Mouse (Mus musculus) spleen, adult 12 weeks (tissue): ENCODE measurements around the gene Lin9.

Source experiments
- DNase-seq: peaks from one replicate; pipeline ENCODE4 v3.0.0; 2022; ENCODE audit warnings: low spot score

The Lin9 gene

GRCm38 (mm10) chr1:180707368-180707767 lies 66.4 kb downstream of the Lin9 start:
- no peak for DNase-seq

GRCm38 (mm10) chr1:180707813-180708212 lies 66.9 kb downstream of the Lin9 start:
- DNase-seq, result no peak

GRCm38 (mm10) chr1:180708935-180709776 lies 68.2 kb downstream of the Lin9 start:
- DNase-seq, result no peak

GRCm38 (mm10) chr1:180718756-180719155 lies 77.8 kb downstream of the Lin9 start:
- no peak for DNase-seq

GRCm38 (mm10) chr1:180719483-180719882 lies 78.5 kb downstream of the Lin9 start:
- no peak for DNase-seq

- peak; percentile 70 for DNase-seq
Observed at GRCm38 (mm10) chr1:180719951-180720689, 79.2 kb downstream of the Lin9 start.

GRCm38 (mm10) chr1:180722608-180723007 lies 81.7 kb downstream of the Lin9 start:
- no peak for DNase-seq

- no peak for DNase-seq
Observed at GRCm38 (mm10) chr1:180723701-180724238, 82.8 kb downstream of the Lin9 start.

- DNase-seq, result peak; percentile 86
Observed at GRCm38 (mm10) chr1:180725704-180726179, 84.8 kb downstream of the Lin9 start, which contains the start of gene Acbd3. Acbd3 (plus strand) TSS chr1:180726043.

GRCm38 (mm10) chr1:180726183-180726582 lies 85.2 kb downstream of the Lin9 start:
- no peak for DNase-seq

- DNase-seq, result no peak
Observed at GRCm38 (mm10) chr1:180729231-180729630, 88.3 kb downstream of the Lin9 start.
